Mouse (Mus musculus): ENCODE results near the gene Zfp458. TPM values are rescaled to one million over a fixed set of nuclear protein-coding genes. Genes with fewer than 3 reads are reported as not detected.
A peak's percentile ranks its signal among the peaks of the same experiment; 100 is the strongest.
"Not testable (repeated sequence)": the region's sequence is repeated elsewhere in the genome, so short reads cannot be mapped to it uniquely, and the experiment has no call there.

The Zfp458 gene
- total RNA-seq (2015; ENCODE audit: low replicate concordance) (0.36 and 0.42 TPM in 2 replicates), total RNA-seq (2017; ENCODE audit: low replicate concordance) (0.38 and 0.77 TPM in 2 replicates)

DNA sequence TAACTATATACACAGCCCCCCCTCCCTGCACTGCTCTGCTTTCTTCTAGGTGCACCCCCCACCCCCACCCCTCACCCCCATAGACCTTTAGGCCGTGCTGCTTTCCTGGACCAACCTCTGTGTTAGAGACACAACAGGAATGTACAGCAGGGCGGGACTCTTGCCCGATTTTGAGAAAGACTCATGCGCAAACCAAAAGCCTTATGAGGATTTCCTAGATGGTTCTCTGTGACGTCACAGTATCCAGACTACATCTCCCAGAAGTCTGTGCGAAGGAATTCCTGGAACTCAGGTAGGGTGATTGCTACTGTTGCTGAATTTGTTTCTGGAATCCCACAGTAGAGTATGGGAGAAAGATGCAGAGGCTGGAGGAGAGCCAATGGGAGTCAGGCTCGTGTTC is at the start of gene Zfp458:
Zfp458 (minus strand) TSS at position 153 of the 400 bp plus-strand sequence.
- ATAC-seq (replicated peaks; ENCODE audit: low FRiP score, poor library complexity, severe bottlenecking): no peak

DNA sequence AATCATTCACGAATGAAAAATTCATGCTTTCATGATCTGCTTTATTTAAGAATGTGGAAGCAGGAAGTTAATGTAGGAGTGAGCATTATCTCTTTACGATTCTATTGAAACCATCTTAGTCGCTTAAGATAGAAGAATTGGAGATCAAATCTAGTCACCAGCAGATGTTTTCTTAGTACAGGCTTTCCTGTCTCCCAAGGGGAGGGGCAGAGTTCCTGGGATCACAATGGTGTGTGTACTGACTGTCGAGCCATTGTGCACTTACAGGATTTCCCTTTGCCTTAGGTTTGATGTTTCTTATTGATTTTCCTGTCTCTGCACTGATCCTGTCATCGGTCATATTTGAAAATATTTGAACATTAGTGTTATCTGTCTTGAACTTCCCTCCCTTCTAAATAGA is 28.5 kb upstream of the Zfp458 start:
- no peak for ATAC-seq (replicated peaks; ENCODE audit: low FRiP score, poor library complexity, severe bottlenecking)

DNA sequence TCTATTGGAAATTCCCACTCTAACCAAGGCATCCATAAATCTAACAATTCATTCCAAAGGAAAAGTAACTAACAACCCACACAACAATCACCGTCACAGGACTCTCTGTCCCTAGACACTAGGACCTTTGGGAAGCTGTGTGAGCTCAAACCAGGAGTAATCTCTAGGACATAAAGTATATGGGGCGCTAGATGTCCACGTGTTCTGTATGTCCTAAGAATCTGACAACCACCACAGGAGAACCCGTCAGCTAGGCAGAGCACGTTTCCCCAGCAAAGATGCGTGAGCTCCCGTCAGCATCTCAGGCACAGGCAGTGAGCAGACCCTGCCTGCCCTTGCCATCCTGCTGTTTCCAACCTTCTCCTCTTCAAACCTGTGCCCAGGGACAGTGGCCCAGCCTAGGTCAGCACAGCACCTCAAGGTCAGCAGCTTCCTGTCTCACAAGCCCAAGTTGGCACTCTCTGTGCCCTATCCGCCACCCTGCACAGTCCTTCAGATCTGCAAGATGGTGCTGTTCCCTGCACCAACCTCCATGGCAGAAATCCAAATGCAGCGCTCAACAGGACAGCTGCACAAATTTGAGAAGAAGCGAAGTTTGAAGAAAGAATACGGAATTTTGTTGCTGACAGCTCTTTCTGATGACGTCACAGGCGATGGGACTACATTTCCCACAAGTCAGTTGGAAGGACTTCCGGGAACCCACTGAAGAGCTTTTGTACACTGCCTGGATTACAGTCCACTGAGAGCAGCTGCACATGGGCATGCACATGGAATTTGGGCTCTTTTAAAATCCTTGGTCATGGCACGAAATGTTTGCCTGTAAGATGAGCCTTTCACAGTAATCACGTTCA is 27.8 kb upstream of the Zfp458 start, which contains the start of gene Zfp457:
Zfp457 (minus strand) TSS at position 664 of the 851 bp plus-strand sequence.
- peak; percentile 93 for ATAC-seq (replicated peaks; ENCODE audit: low FRiP score, poor library complexity, severe bottlenecking)

DNA sequence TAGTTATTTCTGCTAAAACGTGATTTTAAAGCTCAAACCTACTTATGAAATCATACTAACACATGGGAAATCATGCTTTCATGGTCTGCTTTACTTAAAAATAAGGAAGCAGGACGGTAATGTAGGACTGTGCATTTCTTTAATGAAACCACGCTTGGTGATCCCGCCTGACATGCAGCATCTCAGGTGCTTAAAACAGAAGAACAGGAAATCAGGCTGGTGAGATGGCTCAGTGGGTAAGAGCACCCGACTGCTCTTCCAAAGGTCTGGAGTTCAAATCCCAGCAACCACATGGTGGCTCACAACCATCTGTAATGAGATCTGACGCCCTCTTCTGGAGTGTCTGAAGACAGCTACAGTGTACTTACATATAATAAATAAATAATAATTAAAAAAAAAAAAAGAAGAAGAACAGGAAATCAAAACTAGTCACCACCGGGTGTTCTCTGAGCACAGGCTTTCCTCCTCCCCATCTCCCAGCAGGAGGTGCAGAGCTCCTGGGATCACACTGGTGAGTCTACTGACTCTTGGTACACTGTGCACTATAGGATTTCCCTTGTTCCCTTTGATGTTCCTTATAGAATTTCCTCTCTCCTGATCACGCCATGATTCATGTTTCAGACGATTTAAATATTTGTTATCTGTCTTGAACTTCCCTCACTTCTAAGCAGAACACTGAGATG is 8.7 kb downstream of the Zfp458 start:
- not testable (repeated sequence) for ATAC-seq (replicated peaks; ENCODE audit: low FRiP score, poor library complexity, severe bottlenecking)

DNA sequence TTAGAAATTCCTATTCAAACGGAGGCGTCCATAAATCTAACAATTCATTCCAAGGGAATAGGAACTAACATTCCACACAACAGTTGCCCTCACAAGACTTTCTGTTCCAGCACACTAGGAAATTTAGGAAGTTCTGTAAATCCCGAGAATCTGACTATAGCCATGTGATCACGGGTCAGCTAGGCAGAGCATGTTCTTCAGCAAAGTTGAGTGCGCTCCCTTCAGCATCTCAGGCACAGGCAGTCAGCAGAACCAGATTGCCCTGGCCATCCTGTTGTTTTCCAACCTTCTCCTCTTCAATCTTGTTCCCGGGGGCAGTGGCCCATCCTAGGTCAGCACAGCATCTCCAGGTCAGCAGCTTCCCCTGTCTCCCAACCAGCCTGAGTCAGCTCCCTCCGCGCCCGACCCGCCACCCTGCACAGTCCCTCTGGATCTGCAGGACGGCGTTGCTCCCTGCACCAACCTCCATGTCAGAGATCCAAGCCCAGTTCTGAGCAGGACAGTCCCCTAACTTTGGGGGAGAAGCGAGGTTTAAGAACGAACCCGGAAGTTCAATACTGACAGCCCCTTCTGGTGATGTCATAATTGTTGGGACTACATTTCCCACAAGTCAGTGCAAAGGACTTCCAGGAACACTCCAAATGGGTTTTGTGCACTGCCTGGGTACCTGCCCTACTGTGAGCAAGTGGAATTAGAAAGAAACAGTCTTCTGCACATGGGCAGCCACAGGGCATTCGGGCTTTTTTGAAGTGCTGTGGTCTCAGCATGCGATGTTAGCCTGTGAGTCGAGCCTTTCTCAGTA is 9.5 kb downstream of the Zfp458 start:
- ATAC-seq (replicated peaks; ENCODE audit: low FRiP score, poor library complexity, severe bottlenecking): peak; percentile 87

DNA sequence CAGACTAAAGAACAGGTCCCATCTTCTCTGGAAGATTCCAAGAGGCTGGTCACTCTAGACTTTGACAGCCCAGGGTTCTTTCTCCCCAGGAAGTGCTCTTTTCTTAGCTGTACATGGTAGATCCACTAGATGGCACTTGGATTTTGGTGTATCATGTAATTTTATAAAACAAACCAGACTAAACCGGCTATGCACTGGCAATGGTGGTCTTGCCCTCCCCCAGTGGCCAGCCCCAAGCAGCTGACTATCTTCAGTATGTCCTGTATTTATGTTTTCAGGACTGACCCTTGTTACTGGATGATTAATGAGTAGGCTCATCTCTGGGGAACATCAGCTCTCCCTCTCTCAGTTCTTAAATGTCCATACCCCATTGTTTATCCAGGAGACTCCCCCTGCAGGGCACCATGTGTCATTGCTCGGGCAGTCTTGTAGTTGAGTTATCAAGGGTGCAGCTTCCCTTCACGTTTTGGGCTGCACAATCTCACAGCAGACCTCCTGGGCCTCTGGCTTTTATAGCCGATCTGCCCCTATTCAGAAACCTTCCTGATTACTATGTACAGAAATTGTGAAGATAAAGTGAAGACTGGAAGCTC is 64.2 kb downstream of the Zfp458 start:
- ATAC-seq (replicated peaks; ENCODE audit: low FRiP score, poor library complexity, severe bottlenecking): no peak

Other genes starting within 250 kb of the Zfp458 start
- gene Zfp712, start 217.3 kb downstream of the Zfp458 start, total RNA-seq (2015; ENCODE audit: low replicate concordance): 1.1 and 3.4 TPM in 2 replicates
- 0.98 and 1.3 TPM in 2 replicates for gene Zfp712, start 217.3 kb downstream of the Zfp458 start, total RNA-seq (2017; ENCODE audit: low replicate concordance)
- gene Zfp708, start 180.5 kb downstream of the Zfp458 start, total RNA-seq (2015; ENCODE audit: low replicate concordance): 4.2 TPM in 1 of 2 replicates, not detected in the other
- 1.2 and 2.1 TPM in 2 replicates for gene Zfp708, start 180.5 kb downstream of the Zfp458 start, total RNA-seq (2017; ENCODE audit: low replicate concordance)
- not detected in 2 replicates for gene Gm28557, start 169.9 kb downstream of the Zfp458 start, total RNA-seq (2015; ENCODE audit: low replicate concordance)
- gene Gm28557, start 169.9 kb downstream of the Zfp458 start, total RNA-seq (2017; ENCODE audit: low replicate concordance): 0.83 TPM in 1 of 2 replicates, not detected in the other
- gene Rslcan18, start 162.2 kb downstream of the Zfp458 start, total RNA-seq (2015; ENCODE audit: low replicate concordance): not detected in 2 replicates
- gene Rslcan18, start 162.2 kb downstream of the Zfp458 start, total RNA-seq (2017; ENCODE audit: low replicate concordance): 0.08 and 1.3 TPM in 2 replicates
- 1.1 TPM in 1 of 2 replicates, not detected in the other for gene Zfp759, start 156.8 kb downstream of the Zfp458 start, total RNA-seq (2015; ENCODE audit: low replicate concordance)
- 0.51 and 2.9 TPM in 2 replicates for gene Zfp759, start 156.8 kb downstream of the Zfp458 start, total RNA-seq (2017; ENCODE audit: low replicate concordance)
- 3.2 and 5.0 TPM in 2 replicates for gene Rsl1, start 105.3 kb downstream of the Zfp458 start, total RNA-seq (2015; ENCODE audit: low replicate concordance)
- gene Rsl1, start 105.3 kb downstream of the Zfp458 start, total RNA-seq (2017; ENCODE audit: low replicate concordance): 2.2 TPM in 1 of 2 replicates, not detected in the other
- 4.6 TPM in 1 of 2 replicates, not detected in the other for gene Zfp455, start 84.0 kb downstream of the Zfp458 start, total RNA-seq (2015; ENCODE audit: low replicate concordance)
- 0.90 and 1.3 TPM in 2 replicates for gene Zfp455, start 84.0 kb downstream of the Zfp458 start, total RNA-seq (2017; ENCODE audit: low replicate concordance)
- not detected in 2 replicates for gene Zfp457, start 28.0 kb upstream of the Zfp458 start, total RNA-seq (2015; ENCODE audit: low replicate concordance)
- gene Zfp457, start 28.0 kb upstream of the Zfp458 start, total RNA-seq (2017; ENCODE audit: low replicate concordance): 1.4 TPM in 1 of 2 replicates, not detected in the other
- gene Zfp595, start 54.1 kb upstream of the Zfp458 start, total RNA-seq (2015; ENCODE audit: low replicate concordance): 3.4 and 6.5 TPM in 2 replicates
- 4.2 and 4.6 TPM in 2 replicates for gene Zfp595, start 54.1 kb upstream of the Zfp458 start, total RNA-seq (2017; ENCODE audit: low replicate concordance)
- gene Gm28044, start 82.1 kb upstream of the Zfp458 start, total RNA-seq (2015; ENCODE audit: low replicate concordance): 11.7 TPM in 1 of 2 replicates, not detected in the other
- gene Gm28044, start 82.1 kb upstream of the Zfp458 start, total RNA-seq (2017; ENCODE audit: low replicate concordance): not detected in 2 replicates
- gene Zfp953, start 82.1 kb upstream of the Zfp458 start, total RNA-seq (2015; ENCODE audit: low replicate concordance): 0.84 and 4.7 TPM in 2 replicates
- 4.5 and 5.8 TPM in 2 replicates for gene Zfp953, start 82.1 kb upstream of the Zfp458 start, total RNA-seq (2017; ENCODE audit: low replicate concordance)
- gene Gm28041, start 97.3 kb upstream of the Zfp458 start, total RNA-seq (2015; ENCODE audit: low replicate concordance): not detected in 2 replicates
- not detected in 2 replicates for gene Gm28041, start 97.3 kb upstream of the Zfp458 start, total RNA-seq (2017; ENCODE audit: low replicate concordance)
- gene Zfp456, start 97.3 kb upstream of the Zfp458 start, total RNA-seq (2015; ENCODE audit: low replicate concordance): 1.4 TPM in 1 of 2 replicates, not detected in the other
- gene Zfp456, start 97.3 kb upstream of the Zfp458 start, total RNA-seq (2017; ENCODE audit: low replicate concordance): 4.7 TPM in 1 of 2 replicates, not detected in the other
- gene Zfp429, start 121.4 kb upstream of the Zfp458 start, total RNA-seq (2015; ENCODE audit: low replicate concordance): not detected in 2 replicates
- gene Zfp429, start 121.4 kb upstream of the Zfp458 start, total RNA-seq (2017; ENCODE audit: low replicate concordance): 4.0 TPM in 1 of 2 replicates, not detected in the other
- gene Zfp459, start 143.0 kb upstream of the Zfp458 start, total RNA-seq (2015; ENCODE audit: low replicate concordance): not detected in 2 replicates
- 0.13 TPM in 1 of 2 replicates, not detected in the other for gene Zfp459, start 143.0 kb upstream of the Zfp458 start, total RNA-seq (2017; ENCODE audit: low replicate concordance)
- 0.84 and 7.2 TPM in 2 replicates for gene Zfp874a, start 173.2 kb upstream of the Zfp458 start, total RNA-seq (2015; ENCODE audit: low replicate concordance)
- 3.4 and 4.9 TPM in 2 replicates for gene Zfp874a, start 173.2 kb upstream of the Zfp458 start, total RNA-seq (2017; ENCODE audit: low replicate concordance)
- 2.9 and 7.1 TPM in 2 replicates for gene Zfp874b, start 205.8 kb upstream of the Zfp458 start, total RNA-seq (2015; ENCODE audit: low replicate concordance)
- 4.6 and 5.7 TPM in 2 replicates for gene Zfp874b, start 205.8 kb upstream of the Zfp458 start, total RNA-seq (2017; ENCODE audit: low replicate concordance)
- gene Zfp58, start 222.1 kb upstream of the Zfp458 start, total RNA-seq (2015; ENCODE audit: low replicate concordance): 3.2 and 5.0 TPM in 2 replicates
- 1.8 TPM in 1 of 2 replicates, not detected in the other for gene Zfp58, start 222.1 kb upstream of the Zfp458 start, total RNA-seq (2017; ENCODE audit: low replicate concordance)
- gene Gm26965, start 247.7 kb upstream of the Zfp458 start, total RNA-seq (2015; ENCODE audit: low replicate concordance): not detected in 2 replicates
- gene Gm26965, start 247.7 kb upstream of the Zfp458 start, total RNA-seq (2017; ENCODE audit: low replicate concordance): not detected in 2 replicates
- gene Zfp87, start 247.7 kb upstream of the Zfp458 start, total RNA-seq (2015; ENCODE audit: low replicate concordance): 5.0 and 11.3 TPM in 2 replicates
- gene Zfp87, start 247.7 kb upstream of the Zfp458 start, total RNA-seq (2017; ENCODE audit: low replicate concordance): 2.0 and 6.7 TPM in 2 replicates